Mouse (Mus musculus): ENCODE results near the gene Rnd3. TPM values are rescaled to one million over a fixed set of nuclear protein-coding genes. Genes with fewer than 3 reads are reported as not detected.

Gene Rnd3
- 142 and 150 TPM in 2 replicates for polyA plus RNA-seq (2016; fragmentation: Nextera tagmentation; extraction: Ambion mirVana)

GRCm38 (mm10) chr2:51148975-51149374 lies at the start of gene Rnd3:
Gene Rnd3 (minus strand): TSS chr2:51149111.
- no peaks in the 10 kb centered on the region for H3K9me3 ChIP-seq
- under 1% methylated on average over 25 of the region's 25 CpGs for WGBS
- peak within 1 kb of the TSS; percentile 91 for H3K27ac ChIP-seq
- ATAC-seq (ENCODE audit: insufficient number of reproducible peaks, insufficient read depth, low FRiP score, low TSS enrichment, low read depth) = peak; percentile 84
- peak within 1 kb of the TSS; percentile 74 for H3K4me2 ChIP-seq
- peaks cover 7% of the 10 kb centered on the region; the same call in 1 of the 2 replicates for H3K36me3 ChIP-seq
- H3K4me3 ChIP-seq (replicated peaks) = peak within 1 kb of the TSS; percentile 95
- H3K9ac ChIP-seq (replicated peaks) = peak within 1 kb of the TSS; percentile 98
- H3K27me3 ChIP-seq = no peaks in the 10 kb centered on the region
- H3K4me1 ChIP-seq (replicated peaks) = peaks cover 22% of the 10 kb centered on the region

DNA sequence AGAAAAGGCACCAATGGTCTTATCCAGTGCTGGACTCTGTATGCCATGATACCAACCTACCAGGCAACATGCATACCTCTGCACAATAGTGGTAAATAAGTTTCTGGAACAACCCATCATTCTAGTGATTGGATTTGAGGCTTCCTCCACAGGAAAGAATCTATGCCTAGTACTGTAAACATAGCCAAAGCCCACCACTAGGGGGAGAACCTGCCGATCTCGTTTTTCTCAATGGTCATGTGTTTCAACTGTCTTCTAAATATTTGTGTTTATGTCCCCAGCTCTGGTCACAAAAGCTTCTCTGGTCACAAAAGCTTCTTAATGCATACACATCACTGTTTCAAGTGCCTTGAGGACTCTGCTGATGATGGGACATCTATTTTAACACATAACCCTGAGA lies 43.4 kb upstream of the Rnd3 start:
- H3K4me3 ChIP-seq (replicated peaks) = no peak overlapping the region
- H3K9ac ChIP-seq (replicated peaks) = no peak overlapping the region

DNA sequence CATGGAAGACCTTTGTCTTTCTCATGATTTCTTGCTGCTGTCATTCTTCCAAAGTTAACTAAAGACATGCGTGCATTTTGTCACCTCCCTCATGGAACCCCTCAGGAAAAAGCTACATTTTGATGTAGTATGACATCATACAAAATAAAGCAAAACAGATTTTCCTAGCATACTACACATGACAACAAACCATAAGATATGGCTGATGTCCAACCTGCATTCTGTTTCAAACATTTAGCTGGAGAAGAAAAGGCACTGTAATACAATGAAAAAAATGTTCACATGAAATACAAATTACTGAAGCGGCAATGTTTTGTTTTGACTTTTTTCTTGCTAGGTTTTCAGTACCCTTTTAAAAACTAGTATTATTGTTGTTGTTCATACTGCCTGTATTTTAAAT lies 36.9 kb upstream of the Rnd3 start:
- Histone ChIP-seq H3K27me3 (no peaks in the 10 kb centered on the region), H3K36me3 (no peaks in the 10 kb centered on the region), H3K4me3 (replicated peaks) (no peak overlapping the region)

More for the DNA sequence above, 43.4 kb upstream of the Rnd3 start:
- no peaks in the 10 kb centered on the region for H3K9me3 ChIP-seq
- no peaks in the 10 kb centered on the region for H3K36me3 ChIP-seq
- no peak for ATAC-seq (ENCODE audit: insufficient number of reproducible peaks, insufficient read depth, low FRiP score, low TSS enrichment, low read depth)
- no peak overlapping the region for H3K4me2 ChIP-seq
- H3K27ac ChIP-seq = no peak overlapping the region
- no peaks in the 10 kb centered on the region for H3K27me3 ChIP-seq
- H3K4me1 ChIP-seq (replicated peaks) = no peaks in the 10 kb centered on the region
- 54% methylated on average over 2 of the region's 2 CpGs for WGBS

DNA sequence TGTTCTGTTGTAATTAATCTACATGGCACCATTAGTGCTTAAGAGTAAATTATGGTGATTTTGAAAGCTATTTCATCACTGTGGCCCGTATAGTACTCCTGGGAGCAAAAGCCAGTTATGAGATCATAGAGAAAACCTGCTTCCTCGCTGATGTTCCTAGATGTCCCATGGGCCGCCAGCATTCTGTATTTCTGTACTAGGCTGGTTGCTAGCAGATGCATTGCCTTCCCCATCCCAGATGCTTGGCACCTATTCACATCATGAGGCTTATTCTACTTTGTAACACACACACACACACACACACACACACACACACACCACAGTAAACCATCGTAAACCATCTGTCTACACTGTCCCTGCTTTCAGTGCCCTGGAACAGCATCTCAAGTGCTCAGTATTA lies 34.1 kb upstream of the Rnd3 start:
- Histone ChIP-seq H3K4me3 (replicated peaks) (no peak overlapping the region), H3K36me3 (no peaks in the 10 kb centered on the region), H3K27ac (no peak overlapping the region), H3K4me1 (replicated peaks) (0 out of 2 replicates have a peak, but pooled peaks cover 4% of the 10 kb centered on the region), H3K27me3 (no peaks in the 10 kb centered on the region), H3K4me2 (no peak overlapping the region), H3K9me3 (no peaks in the 10 kb centered on the region), H3K9ac (replicated peaks) (no peak overlapping the region)
- WGBS = 89% methylated on average over 4 of the region's 4 CpGs
- no peak for ATAC-seq (ENCODE audit: insufficient number of reproducible peaks, insufficient read depth, low FRiP score, low TSS enrichment, low read depth)

More for the DNA sequence above, 36.9 kb upstream of the Rnd3 start:
- Histone ChIP-seq H3K4me1 (replicated peaks) (no peaks in the 10 kb centered on the region), H3K9me3 (no peaks in the 10 kb centered on the region), H3K9ac (replicated peaks) (no peak overlapping the region), H3K27ac (no peak overlapping the region), H3K4me2 (no peak overlapping the region)
- 87% methylated on average over 2 of the region's 2 CpGs for WGBS
- ATAC-seq (ENCODE audit: insufficient number of reproducible peaks, insufficient read depth, low FRiP score, low TSS enrichment, low read depth) = no peak

DNA sequence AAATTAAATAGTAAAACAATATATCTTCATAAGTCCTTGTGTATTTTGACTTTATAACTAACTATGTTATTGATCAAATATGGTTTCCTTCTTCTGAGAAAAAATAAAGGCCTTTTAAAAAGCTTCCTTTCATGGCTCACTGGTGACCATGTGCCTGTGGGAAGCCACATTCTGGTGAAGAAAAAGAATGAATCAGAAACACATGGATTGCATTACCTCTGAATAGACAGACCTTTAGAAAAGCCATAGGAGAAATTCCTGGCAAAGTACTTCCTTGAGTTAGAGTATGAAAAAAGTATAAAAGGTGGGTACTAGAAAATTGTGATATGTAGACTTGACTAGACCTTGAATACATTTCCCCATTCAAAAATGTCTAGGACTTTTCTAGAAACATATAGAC lies 32.5 kb upstream of the Rnd3 start:
- Histone ChIP-seq H3K4me3 (replicated peaks) (no peak overlapping the region), H3K4me2 (no peak overlapping the region), H3K9me3 (no peaks in the 10 kb centered on the region), H3K9ac (replicated peaks) (no peak overlapping the region), H3K27me3 (no peaks in the 10 kb centered on the region), H3K4me1 (replicated peaks) (0 out of 2 replicates have a peak, but pooled peaks cover 4% of the 10 kb centered on the region), H3K27ac (no peak overlapping the region), H3K36me3 (no peaks in the 10 kb centered on the region)
- ATAC-seq (ENCODE audit: insufficient number of reproducible peaks, insufficient read depth, low FRiP score, low TSS enrichment, low read depth) = no peak

DNA sequence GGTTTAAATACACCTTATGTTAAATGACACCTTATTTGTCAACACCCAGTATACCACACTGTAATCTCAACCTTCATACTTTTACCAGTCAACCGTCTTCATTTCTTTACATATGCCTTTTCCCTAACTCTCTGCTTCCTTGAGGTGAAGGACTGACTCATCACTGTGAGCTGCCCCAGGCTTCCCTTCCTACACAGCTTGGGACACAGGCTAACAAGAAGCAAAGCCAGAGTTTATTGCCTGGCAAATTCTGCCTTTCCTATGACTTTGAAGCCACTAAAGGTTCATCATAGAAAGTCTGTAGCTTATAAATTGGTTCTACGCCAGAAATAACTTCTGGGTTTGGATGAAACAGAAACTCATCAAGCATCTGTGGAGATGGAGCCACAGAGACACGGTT lies 30.2 kb upstream of the Rnd3 start:
- no peaks in the 10 kb centered on the region for H3K36me3 ChIP-seq
- no peak overlapping the region for H3K4me3 ChIP-seq (replicated peaks)
- H3K27me3 ChIP-seq = no peaks in the 10 kb centered on the region
- no peak overlapping the region for H3K27ac ChIP-seq
- H3K4me1 ChIP-seq (replicated peaks) = 0 out of 2 replicates have a peak, but pooled peaks cover 4% of the 10 kb centered on the region
- no peak for ATAC-seq (ENCODE audit: insufficient number of reproducible peaks, insufficient read depth, low FRiP score, low TSS enrichment, low read depth)
- H3K9me3 ChIP-seq = no peaks in the 10 kb centered on the region
- WGBS = 64% methylated on average over 3 of the region's 3 CpGs
- H3K9ac ChIP-seq (replicated peaks) = no peak overlapping the region
- H3K4me2 ChIP-seq = no peak overlapping the region

DNA sequence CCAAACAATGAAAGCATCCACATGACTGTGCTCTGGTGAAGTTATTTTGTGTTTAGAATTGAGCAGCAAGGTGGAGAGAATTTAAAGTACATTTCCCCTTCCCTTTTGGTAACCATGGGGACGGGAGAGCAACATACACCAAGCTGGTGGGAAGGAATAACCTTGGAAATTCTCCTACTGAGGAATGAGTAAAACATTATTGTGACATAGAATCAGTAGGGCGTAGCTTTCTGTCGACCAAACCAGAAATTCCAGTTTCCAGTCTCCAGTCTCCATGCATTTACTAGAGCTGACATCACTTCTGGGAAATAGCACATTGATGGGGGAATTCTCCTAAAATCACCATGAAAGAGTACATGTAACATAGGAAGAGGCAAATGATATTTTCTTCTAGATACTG lies 28.7 kb upstream of the Rnd3 start:
- Histone ChIP-seq H3K4me2 (no peak overlapping the region), H3K27ac (no peak overlapping the region), H3K9me3 (no peaks in the 10 kb centered on the region), H3K4me3 (replicated peaks) (no peak overlapping the region), H3K9ac (replicated peaks) (no peak overlapping the region), H3K27me3 (no peaks in the 10 kb centered on the region), H3K36me3 (no peaks in the 10 kb centered on the region), H3K4me1 (replicated peaks) (0 out of 2 replicates have a peak, but pooled peaks cover 4% of the 10 kb centered on the region)
- WGBS = 77% methylated on average over 3 of the region's 3 CpGs
- ATAC-seq (ENCODE audit: insufficient number of reproducible peaks, insufficient read depth, low FRiP score, low TSS enrichment, low read depth) = no peak

- Histone ChIP-seq H3K36me3 (no peaks in the 10 kb centered on the region), H3K4me3 (replicated peaks) (no peak overlapping the region), H3K4me1 (replicated peaks) (0 out of 2 replicates have a peak, but pooled peaks cover 4% of the 10 kb centered on the region), H3K9me3 (no peaks in the 10 kb centered on the region), H3K4me2 (no peak overlapping the region), H3K27ac (no peak overlapping the region), H3K9ac (replicated peaks) (no peak overlapping the region), H3K27me3 (no peaks in the 10 kb centered on the region)
- ATAC-seq (ENCODE audit: insufficient number of reproducible peaks, insufficient read depth, low FRiP score, low TSS enrichment, low read depth) = no peak
- 92% methylated on average over 5 of the region's 5 CpGs for WGBS
Measured at GRCm38 (mm10) chr2:51175276-51175675, 26.4 kb upstream of the Rnd3 start.

DNA sequence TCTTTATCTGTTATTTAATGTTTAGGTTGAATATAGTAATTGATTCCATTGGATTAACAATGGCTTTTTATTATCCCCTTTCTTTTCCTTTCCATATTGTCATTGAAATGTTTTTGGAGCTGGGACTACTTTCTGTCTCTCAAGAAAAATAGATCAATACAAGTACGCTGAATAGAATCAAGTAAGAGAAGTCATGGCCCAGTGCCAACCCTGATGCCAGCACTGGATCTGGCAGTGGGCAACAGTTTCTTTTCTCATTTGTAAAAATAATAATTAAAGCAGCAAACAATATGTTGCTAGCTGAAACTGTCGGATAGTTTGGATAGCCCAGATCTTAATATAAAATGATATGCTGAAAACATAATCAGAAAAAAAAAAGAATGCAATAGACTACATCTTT lies 12.2 kb upstream of the Rnd3 start:
- 95% methylated on average over 2 of the region's 2 CpGs for WGBS
- Histone ChIP-seq H3K4me3 (replicated peaks) (no peak overlapping the region), H3K9ac (replicated peaks) (no peak overlapping the region), H3K27me3 (no peaks in the 10 kb centered on the region), H3K9me3 (no peaks in the 10 kb centered on the region), H3K27ac (no peak overlapping the region), H3K36me3 (no peaks in the 10 kb centered on the region), H3K4me2 (no peak overlapping the region), H3K4me1 (replicated peaks) (no peaks in the 10 kb centered on the region)
- ATAC-seq (ENCODE audit: insufficient number of reproducible peaks, insufficient read depth, low FRiP score, low TSS enrichment, low read depth) = no peak

DNA sequence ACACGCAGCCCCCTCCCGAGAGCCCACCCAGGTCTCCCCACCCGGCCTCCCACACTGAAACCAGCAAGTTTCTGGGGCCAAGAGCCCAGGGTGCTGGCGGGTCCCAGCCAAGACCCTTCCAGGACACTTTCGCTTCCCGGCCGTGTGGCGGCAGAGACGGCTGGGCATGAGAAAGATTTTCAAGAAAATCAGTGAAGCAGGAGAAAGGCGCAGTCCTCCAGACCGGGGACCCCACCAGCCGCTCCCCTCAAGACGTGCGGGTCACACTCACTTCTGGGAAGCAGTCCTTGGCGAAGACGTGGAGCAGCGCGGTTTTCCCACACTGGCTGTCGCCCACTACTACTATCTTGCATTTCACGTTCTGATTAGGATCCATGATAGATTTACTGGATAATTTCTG lies 457 bp downstream of the Rnd3 start:
- 1% methylated on average over 20 of the region's 20 CpGs for WGBS
- no peak for ATAC-seq (ENCODE audit: insufficient number of reproducible peaks, insufficient read depth, low FRiP score, low TSS enrichment, low read depth)

DNA sequence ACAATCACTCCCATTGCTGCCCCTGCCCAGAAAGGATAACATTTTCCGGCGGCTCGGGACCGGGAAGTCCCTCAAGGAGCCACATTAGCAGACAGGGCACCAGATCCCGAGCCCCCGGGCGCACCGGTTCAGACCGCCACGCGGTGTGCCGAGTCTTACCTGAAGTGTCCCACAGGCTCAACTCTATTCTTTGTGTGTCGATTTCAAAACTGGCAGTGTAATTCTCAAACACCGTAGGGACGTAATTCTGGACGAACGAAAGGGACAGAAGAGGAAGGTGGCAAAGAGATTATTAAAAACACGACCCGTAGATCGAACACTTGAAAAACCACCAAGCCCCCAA lies 875 bp downstream of the Rnd3 start:
- Histone ChIP-seq H3K4me1 (replicated peaks) (peaks cover 30% of the 10 kb centered on the region), H3K27ac (peak overlapping the region; percentile 91), H3K36me3 (peaks cover 16% of the 10 kb centered on the region), H3K9me3 (no peaks in the 10 kb centered on the region), H3K4me3 (replicated peaks) (peak overlapping the region; percentile 95), H3K4me2 (peak overlapping the region; percentile 74), H3K27me3 (no peaks in the 10 kb centered on the region), H3K9ac (replicated peaks) (peak overlapping the region; percentile 98)
- WGBS = 1% methylated on average over 20 of the region's 20 CpGs
- ATAC-seq (ENCODE audit: insufficient number of reproducible peaks, insufficient read depth, low FRiP score, low TSS enrichment, low read depth) = 0 out of 2 replicates have a peak, but pooled peaks have one; percentile 11

More for the DNA sequence above, 457 bp downstream of the Rnd3 start:
- H3K4me3 ChIP-seq (replicated peaks) = peak overlapping the region; percentile 95
- H3K9me3 ChIP-seq = no peaks in the 10 kb centered on the region
- no peaks in the 10 kb centered on the region for H3K27me3 ChIP-seq
- peaks cover 11% of the 10 kb centered on the region; the same call in 1 of the 2 replicates for H3K36me3 ChIP-seq
- H3K27ac ChIP-seq = peak overlapping the region; percentile 91
- peaks cover 26% of the 10 kb centered on the region for H3K4me1 ChIP-seq (replicated peaks)
- H3K4me2 ChIP-seq = peak overlapping the region; percentile 74
- peak overlapping the region; percentile 98 for H3K9ac ChIP-seq (replicated peaks)

All from limb, embryonic 12.5 days (tissue).